Mouse (Mus musculus) gastrocnemius, postnatal 36 days (tissue): Measurements from ENCODE around the gene Spta1. TPM values are rescaled to one million over a fixed set of nuclear protein-coding genes. Genes with fewer than 3 reads are reported as not detected.

Experiments used
- DNase-seq, 2 experiments: peaks; one replicate each; pipeline ENCODE4 v3.0.0; 2022
- intact Hi-C: fragments of 180-260 bp; cut with DNase I; formaldehyde crosslinking; loops from one replicate; pipeline ENCODE4 v1.15.1; 2025
- long read RNA-seq, 2 experiments: library from polyadenylated mRNA; stranded (forward); transcript quantifications; one replicate each; pipeline ENCODE4 v2.0.0; 2021
- total RNA-seq, 2 experiments: library from RNA; stranded (reverse); gene quantifications; 2 replicates each; pipeline ENCODE4 v1.2.3; 2021

Gene Spta1
- under 1 TPM; 0.15 to 0.18 TPM for total RNA-seq
- long read RNA-seq, experiment 1: 0 reads
- long read RNA-seq, experiment 2: 0 reads

- intact Hi-C loops: no loop called here
- DNase-seq: no peak
These were observed at the start of gene Spta1 for GRCm38 (mm10) chr1:174172605-174173004. Gene Spta1 (plus strand): TSS chr1:174172776.

GRCm38 (mm10) chr1:174131217-174131616 lies 41.4 kb upstream of the Spta1 start, which contains the start of gene Olfr424:
Gene Olfr424 (plus strand): TSS chr1:174131517.
- intact Hi-C loops: no loop called here
- DNase-seq: no peak

GRCm38 (mm10) chr1:174131999-174132398 lies 40.6 kb upstream of the Spta1 start:
- intact Hi-C loops: no loop called here
- no peak for DNase-seq

- DNase-seq: no peak
- intact Hi-C loops: no loop called here
These were observed 31.2 kb upstream of the Spta1 start for GRCm38 (mm10) chr1:174141384-174141783.

- intact Hi-C loops: no loop called here
- DNase-seq: no peak
These were observed 25.9 kb upstream of the Spta1 start for GRCm38 (mm10) chr1:174146696-174147095.

- DNase-seq: no peak
- intact Hi-C loops: no loop called here
These were observed 23.3 kb upstream of the Spta1 start for GRCm38 (mm10) chr1:174149289-174149688.

- intact Hi-C loops: no loop called here
These were observed 17.2 kb upstream of the Spta1 start, which contains the start of gene Olfr420 for GRCm38 (mm10) chr1:174155333-174155732. Gene Olfr420 (plus strand): TSS chr1:174155633.

GRCm38 (mm10) chr1:174157622-174158021 lies 15.0 kb upstream of the Spta1 start:
- intact Hi-C loops: no loop called here

More at GRCm38 (mm10) chr1:174155333-174155732, 17.2 kb upstream of the Spta1 start, which contains the start of gene Olfr420:
- DNase-seq: no peak

GRCm38 (mm10) chr1:174158512-174158911 lies 14.1 kb upstream of the Spta1 start:
- intact Hi-C loops: no loop called here
- DNase-seq: no peak

More at GRCm38 (mm10) chr1:174157622-174158021, 15.0 kb upstream of the Spta1 start:
- DNase-seq: no peak

- no peak for DNase-seq
These were observed 13.5 kb upstream of the Spta1 start for GRCm38 (mm10) chr1:174159095-174159494.

GRCm38 (mm10) chr1:174169024-174169423 lies 3.6 kb upstream of the Spta1 start:
- intact Hi-C loops: no loop called here
- no peak for DNase-seq

More at GRCm38 (mm10) chr1:174159095-174159494, 13.5 kb upstream of the Spta1 start:
- intact Hi-C loops: no loop called here

- DNase-seq: no peak
- intact Hi-C loops: no loop called here
These were observed 1.7 kb upstream of the Spta1 start for GRCm38 (mm10) chr1:174170706-174171501.

- intact Hi-C loops: no loop called here
- peak in 1 of 2 experiments; percentile 9 for DNase-seq
These were observed 1.0 kb upstream of the Spta1 start for GRCm38 (mm10) chr1:174171537-174171936.

GRCm38 (mm10) chr1:174204699-174205098 lies 32.1 kb downstream of the Spta1 start:
- intact Hi-C loops: no loop called here
- no peak for DNase-seq

GRCm38 (mm10) chr1:174212286-174212685 lies 39.7 kb downstream of the Spta1 start:
- no peak for DNase-seq
- intact Hi-C loops: no loop called here

GRCm38 (mm10) chr1:174215270-174216038 lies 42.9 kb downstream of the Spta1 start:
- intact Hi-C loops: no loop called here
- DNase-seq: no peak

- DNase-seq: no peak
- intact Hi-C loops: no loop called here
These were observed 44.1 kb downstream of the Spta1 start for GRCm38 (mm10) chr1:174216528-174217204.

- intact Hi-C loops: no loop called here
- no peak for DNase-seq
These were observed 67.3 kb downstream of the Spta1 start for GRCm38 (mm10) chr1:174239916-174240315.

GRCm38 (mm10) chr1:174244621-174245020 lies 72.0 kb downstream of the Spta1 start:
- intact Hi-C loops: no loop called here
- DNase-seq: no peak

GRCm38 (mm10) chr1:174246080-174246479 lies 73.5 kb downstream of the Spta1 start:
- DNase-seq: no peak
- intact Hi-C loops: no loop called here

GRCm38 (mm10) chr1:174247170-174247569 lies 74.6 kb downstream of the Spta1 start:
- intact Hi-C loops: no loop called here
- DNase-seq: no peak
